Mouse (Mus musculus): Measurements from ENCODE around the gene Nrarp. TPM values are rescaled to one million over a fixed set of nuclear protein-coding genes. Genes with fewer than 3 reads are reported as not detected.
A peak's percentile ranks its signal among the peaks of the same experiment; 100 is the strongest.

Gene Nrarp
- polyA plus RNA-seq, 1 experiment from 2014 or later: 11.0 TPM

- Histone ChIP-seq H3K4me2 (ENCODE audit: low read depth, low read length) (no peak overlapping the region), H3K27me3 (replicated peaks; ENCODE audit: control insufficient read depth, insufficient read depth, low read length) (no peaks in the 10 kb centered on the region), H3K36me3 (ENCODE audit: control insufficient read depth, insufficient read depth, low read length) (no peaks in the 10 kb centered on the region), H3K27ac (ENCODE audit: low read length) (no peak overlapping the region), H3K4me3 (ENCODE audit: low read length) (no peak overlapping the region), H3K9me3 (ENCODE audit: control insufficient read depth, low read length) (no peaks in the 10 kb centered on the region), H3K9ac (ENCODE audit: low read depth, low read length) (no peak overlapping the region), H3K4me1 (ENCODE audit: control insufficient read depth, insufficient read depth, low read length) (peaks cover 6% of the 10 kb centered on the region; the same call in 1 of the 2 replicates)
- no peak for ATAC-seq
- WGBS: 77% methylated on average over 4 of the region's 4 CpGs
Measured at GRCm38 (mm10) chr2:25151280-25151956, 29.1 kb upstream of the Nrarp start.

- peaks cover 6% of the 10 kb centered on the region; the same call in 1 of the 2 replicates for H3K4me1 ChIP-seq (ENCODE audit: control insufficient read depth, insufficient read depth, low read length)
- H3K9ac ChIP-seq (ENCODE audit: low read depth, low read length): no peak overlapping the region
- no peaks in the 10 kb centered on the region for H3K36me3 ChIP-seq (ENCODE audit: control insufficient read depth, insufficient read depth, low read length)
- WGBS: 64% methylated on average over 3 of the region's 3 CpGs
- no peaks in the 10 kb centered on the region for H3K27me3 ChIP-seq (replicated peaks; ENCODE audit: control insufficient read depth, insufficient read depth, low read length)
- peak overlapping the region; percentile 54 for H3K27ac ChIP-seq (ENCODE audit: low read length)
- peak; percentile 92 for ATAC-seq
- H3K4me3 ChIP-seq (ENCODE audit: low read length): no peak overlapping the region
- no peak overlapping the region for H3K4me2 ChIP-seq (ENCODE audit: low read depth, low read length)
- H3K9me3 ChIP-seq (ENCODE audit: control insufficient read depth, low read length): no peaks in the 10 kb centered on the region
Measured at GRCm38 (mm10) chr2:25156177-25156576, 24.4 kb upstream of the Nrarp start.

- H3K9me3 ChIP-seq (ENCODE audit: control insufficient read depth, low read length): no peaks in the 10 kb centered on the region
- H3K4me3 ChIP-seq (ENCODE audit: low read length): no peak overlapping the region
- H3K9ac ChIP-seq (ENCODE audit: low read depth, low read length): no peak overlapping the region
- H3K4me2 ChIP-seq (ENCODE audit: low read depth, low read length): no peak overlapping the region
- no peak overlapping the region for H3K27ac ChIP-seq (ENCODE audit: low read length)
- 38% methylated on average over 2 of the region's 2 CpGs for WGBS
- H3K27me3 ChIP-seq (replicated peaks; ENCODE audit: control insufficient read depth, insufficient read depth, low read length): no peaks in the 10 kb centered on the region
- ATAC-seq: no peak
- peaks cover 6% of the 10 kb centered on the region; the same call in 1 of the 2 replicates for H3K4me1 ChIP-seq (ENCODE audit: control insufficient read depth, insufficient read depth, low read length)
- H3K36me3 ChIP-seq (ENCODE audit: control insufficient read depth, insufficient read depth, low read length): no peaks in the 10 kb centered on the region
Measured at GRCm38 (mm10) chr2:25156990-25157389, 23.6 kb upstream of the Nrarp start.

GRCm38 (mm10) chr2:25157655-25158054 is 22.9 kb upstream of the Nrarp start:
- ATAC-seq: no peak
- Histone ChIP-seq H3K4me2 (ENCODE audit: low read depth, low read length) (no peak overlapping the region), H3K27ac (ENCODE audit: low read length) (no peak overlapping the region), H3K27me3 (replicated peaks; ENCODE audit: control insufficient read depth, insufficient read depth, low read length) (no peaks in the 10 kb centered on the region), H3K4me3 (ENCODE audit: low read length) (no peak overlapping the region), H3K9ac (ENCODE audit: low read depth, low read length) (no peak overlapping the region), H3K9me3 (ENCODE audit: control insufficient read depth, low read length) (no peaks in the 10 kb centered on the region), H3K4me1 (ENCODE audit: control insufficient read depth, insufficient read depth, low read length) (peaks cover 6% of the 10 kb centered on the region; the same call in 1 of the 2 replicates), H3K36me3 (ENCODE audit: control insufficient read depth, insufficient read depth, low read length) (no peaks in the 10 kb centered on the region)
- 54% methylated on average over 2 of the region's 2 CpGs for WGBS

- Histone ChIP-seq H3K27me3 (replicated peaks; ENCODE audit: control insufficient read depth, insufficient read depth, low read length) (0 out of 2 replicates have a peak, but pooled peaks cover 3% of the 10 kb centered on the region), H3K9me3 (ENCODE audit: control insufficient read depth, low read length) (no peaks in the 10 kb centered on the region), H3K4me2 (ENCODE audit: low read depth, low read length) (peak overlapping the region; percentile 90), H3K9ac (ENCODE audit: low read depth, low read length) (peak overlapping the region; percentile 72), H3K27ac (ENCODE audit: low read length) (peak overlapping the region; percentile 83), H3K4me3 (ENCODE audit: low read length) (peak overlapping the region; percentile 54), H3K36me3 (ENCODE audit: control insufficient read depth, insufficient read depth, low read length) (no peaks in the 10 kb centered on the region), H3K4me1 (ENCODE audit: control insufficient read depth, insufficient read depth, low read length) (peaks cover 51% of the 10 kb centered on the region)
- ATAC-seq: peak; percentile 62
- WGBS: 23% methylated on average over 4 of the region's 4 CpGs
Measured at GRCm38 (mm10) chr2:25167481-25167880, 13.1 kb upstream of the Nrarp start.

- Histone ChIP-seq H3K4me1 (ENCODE audit: control insufficient read depth, insufficient read depth, low read length) (peaks cover 52% of the 10 kb centered on the region), H3K4me3 (ENCODE audit: low read length) (peak overlapping the region; percentile 54), H3K9ac (ENCODE audit: low read depth, low read length) (peak overlapping the region; percentile 72), H3K27me3 (replicated peaks; ENCODE audit: control insufficient read depth, insufficient read depth, low read length) (0 out of 2 replicates have a peak, but pooled peaks cover 3% of the 10 kb centered on the region), H3K9me3 (ENCODE audit: control insufficient read depth, low read length) (no peaks in the 10 kb centered on the region), H3K4me2 (ENCODE audit: low read depth, low read length) (peak overlapping the region; percentile 90), H3K36me3 (ENCODE audit: control insufficient read depth, insufficient read depth, low read length) (no peaks in the 10 kb centered on the region), H3K27ac (ENCODE audit: low read length) (peak overlapping the region; percentile 83)
- peak; percentile 52 for ATAC-seq
- 1% methylated on average over 34 of the region's 41 CpGs for WGBS
Measured at GRCm38 (mm10) chr2:25167919-25168664, 12.5 kb upstream of the Nrarp start.

- Histone ChIP-seq H3K9me3 (ENCODE audit: control insufficient read depth, low read length) (no peaks in the 10 kb centered on the region), H3K27me3 (replicated peaks; ENCODE audit: control insufficient read depth, insufficient read depth, low read length) (0 out of 2 replicates have a peak, but pooled peaks cover 3% of the 10 kb centered on the region), H3K36me3 (ENCODE audit: control insufficient read depth, insufficient read depth, low read length) (no peaks in the 10 kb centered on the region), H3K4me3 (ENCODE audit: low read length) (peak overlapping the region; percentile 54), H3K9ac (ENCODE audit: low read depth, low read length) (peak overlapping the region; percentile 72), H3K27ac (ENCODE audit: low read length) (peak overlapping the region; percentile 83), H3K4me2 (ENCODE audit: low read depth, low read length) (peak overlapping the region; percentile 90), H3K4me1 (ENCODE audit: control insufficient read depth, insufficient read depth, low read length) (peaks cover 51% of the 10 kb centered on the region)
- ATAC-seq: no peak
- WGBS: 22% methylated on average over 2 of the region's 2 CpGs
Measured at GRCm38 (mm10) chr2:25168665-25168978, 11.9 kb upstream of the Nrarp start.

- Histone ChIP-seq H3K9ac (ENCODE audit: low read depth, low read length) (no peak overlapping the region), H3K36me3 (ENCODE audit: control insufficient read depth, insufficient read depth, low read length) (no peaks in the 10 kb centered on the region), H3K4me3 (ENCODE audit: low read length) (no peak overlapping the region), H3K4me2 (ENCODE audit: low read depth, low read length) (no peak overlapping the region), H3K27me3 (replicated peaks; ENCODE audit: control insufficient read depth, insufficient read depth, low read length) (no peaks in the 10 kb centered on the region), H3K27ac (ENCODE audit: low read length) (no peak overlapping the region; the same call in 1 of the 2 replicates), H3K9me3 (ENCODE audit: control insufficient read depth, low read length) (no peaks in the 10 kb centered on the region), H3K4me1 (ENCODE audit: control insufficient read depth, insufficient read depth, low read length) (peaks cover 61% of the 10 kb centered on the region)
- WGBS: 44% methylated on average over 5 of the region's 5 CpGs
- no peak for ATAC-seq
Measured at GRCm38 (mm10) chr2:25169778-25170177, 10.8 kb upstream of the Nrarp start.

GRCm38 (mm10) chr2:25170326-25171100 is 10.0 kb upstream of the Nrarp start:
- no peak for ATAC-seq
- 61% methylated on average over 10 of the region's 10 CpGs for WGBS
- H3K27ac ChIP-seq (ENCODE audit: low read length): no peak overlapping the region

More at GRCm38 (mm10) chr2:25170326-25171100, 10.0 kb upstream of the Nrarp start:
- Histone ChIP-seq H3K27me3 (replicated peaks; ENCODE audit: control insufficient read depth, insufficient read depth, low read length) (no peaks in the 10 kb centered on the region), H3K4me3 (ENCODE audit: low read length) (no peak overlapping the region), H3K4me1 (ENCODE audit: control insufficient read depth, insufficient read depth, low read length) (peaks cover 67% of the 10 kb centered on the region), H3K4me2 (ENCODE audit: low read depth, low read length) (no peak overlapping the region), H3K36me3 (ENCODE audit: control insufficient read depth, insufficient read depth, low read length) (no peaks in the 10 kb centered on the region), H3K9me3 (ENCODE audit: control insufficient read depth, low read length) (no peaks in the 10 kb centered on the region), H3K9ac (ENCODE audit: low read depth, low read length) (no peak overlapping the region)

Measured in intestine, embryonic 16.5 days (tissue).